Mouse (Mus musculus) frontal cortex, postnatal 36 days (tissue): ENCODE measurements around the gene Gm10188.
A peak's percentile ranks its signal among the peaks of the same experiment; 100 is the strongest.

Experiments used
- DNase-seq, 2 experiments: peaks; one replicate each; pipeline ENCODE4 v3.0.0; 2022; ENCODE audit warnings: low spot score in 2 of 2

Gene Gm10188

GRCm38 (mm10) chr1:132195100-132195499, 34.5 kb downstream of the Gm10188 start:
- DNase-seq, result no peak

DNA sequence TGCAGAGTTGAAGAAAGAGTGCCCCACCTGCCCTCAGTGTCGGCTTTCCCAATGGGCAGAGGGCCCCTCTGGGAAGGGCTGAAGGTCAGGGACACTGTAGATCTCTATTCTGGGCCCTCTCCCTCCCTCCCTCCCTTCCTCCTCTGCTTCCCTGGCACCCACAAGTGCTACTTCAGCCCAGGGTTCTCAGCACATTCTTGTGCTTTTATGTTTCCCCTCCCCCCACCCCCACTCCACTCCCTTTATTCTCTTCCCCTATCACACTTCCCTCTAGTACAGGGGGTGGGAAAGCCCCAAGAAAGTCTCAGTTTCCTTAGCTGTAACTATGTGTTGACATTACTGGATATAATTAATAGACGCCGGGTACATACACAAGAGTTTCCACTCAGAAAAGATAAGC, 34.9 kb downstream of the Gm10188 start:
- DNase-seq, result no peak

GRCm38 (mm10) chr1:132193806-132194205, 35.8 kb downstream of the Gm10188 start:
- DNase-seq, result no peak

DNA sequence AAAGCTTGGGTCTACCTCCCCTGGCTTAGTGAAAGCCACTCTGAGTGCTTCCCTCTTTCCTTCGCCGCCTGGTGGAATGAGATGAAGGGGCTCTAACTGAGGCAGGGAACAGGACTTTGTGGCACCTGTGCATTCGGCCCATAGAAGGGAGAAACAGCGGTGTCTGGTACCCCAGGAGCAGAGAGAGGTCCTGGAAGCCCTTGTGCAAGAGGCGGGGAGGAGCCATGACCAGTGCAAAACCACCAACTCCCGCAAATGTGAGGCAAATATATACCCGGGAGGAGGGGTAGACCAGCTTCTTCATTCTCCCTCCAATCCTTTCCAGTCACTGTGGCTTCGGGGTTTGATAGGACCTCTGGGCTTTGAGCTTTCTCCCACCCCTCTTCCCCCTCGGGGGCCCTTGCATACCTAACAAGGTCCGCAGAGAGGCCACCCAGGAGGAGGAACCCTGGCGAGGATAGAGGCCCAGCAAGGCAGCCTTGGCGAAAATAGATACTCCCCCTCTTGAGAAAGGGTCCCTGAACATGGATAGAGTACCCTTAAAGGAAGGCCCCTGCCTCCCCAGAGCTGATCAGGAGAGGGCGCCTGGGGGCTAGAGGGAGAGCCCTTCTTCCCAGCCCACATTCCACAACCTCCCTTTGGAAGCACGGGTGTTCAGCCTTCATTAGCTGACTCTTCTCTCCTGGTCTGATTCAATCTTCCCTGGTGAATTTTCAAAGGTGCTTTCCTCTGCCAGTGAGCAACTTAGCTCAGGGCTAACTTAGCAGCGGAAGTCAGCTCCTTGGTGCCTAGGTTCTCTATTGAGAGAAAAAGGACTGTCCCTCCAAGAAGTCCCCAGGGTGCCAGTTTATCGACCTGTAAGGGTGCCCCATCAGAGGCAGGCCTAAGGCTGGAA, 37.5 kb downstream of the Gm10188 start:
- no peak for DNase-seq

GRCm38 (mm10) chr1:132191093-132191785, 38.3 kb downstream of the Gm10188 start, which contains the start of the genes Lemd1 and AC124108.1:
Gene Lemd1 (plus strand): TSS chr1:132191431.
Gene AC124108.1 (plus strand): TSS chr1:132191457.
- DNase-seq, result no peak

DNA sequence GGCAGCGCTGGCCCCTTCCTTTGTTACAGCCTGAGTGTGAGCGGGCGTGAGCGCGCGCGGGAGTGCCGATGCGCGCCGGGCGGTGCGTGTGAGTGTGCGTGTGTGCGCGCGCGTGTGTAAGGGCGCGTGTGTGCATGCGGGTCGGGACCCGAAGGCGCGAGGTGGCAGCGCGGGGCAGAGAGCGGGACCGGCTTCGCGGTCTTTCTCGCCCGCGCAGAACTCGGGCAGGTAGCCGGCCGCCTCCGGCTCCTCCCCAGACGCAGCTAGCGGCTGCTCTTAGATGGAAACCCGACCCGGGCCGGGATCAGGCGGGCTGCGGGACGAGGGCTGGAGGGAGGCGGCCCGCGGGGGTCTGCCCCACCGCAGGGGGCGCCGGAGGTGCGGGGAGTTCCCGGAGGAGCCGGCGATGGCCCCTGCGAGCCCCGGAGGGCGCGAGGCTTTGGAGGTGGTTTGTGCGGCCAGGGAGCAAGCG, 38.9 kb downstream of the Gm10188 start:
- DNase-seq, result no peak

DNA sequence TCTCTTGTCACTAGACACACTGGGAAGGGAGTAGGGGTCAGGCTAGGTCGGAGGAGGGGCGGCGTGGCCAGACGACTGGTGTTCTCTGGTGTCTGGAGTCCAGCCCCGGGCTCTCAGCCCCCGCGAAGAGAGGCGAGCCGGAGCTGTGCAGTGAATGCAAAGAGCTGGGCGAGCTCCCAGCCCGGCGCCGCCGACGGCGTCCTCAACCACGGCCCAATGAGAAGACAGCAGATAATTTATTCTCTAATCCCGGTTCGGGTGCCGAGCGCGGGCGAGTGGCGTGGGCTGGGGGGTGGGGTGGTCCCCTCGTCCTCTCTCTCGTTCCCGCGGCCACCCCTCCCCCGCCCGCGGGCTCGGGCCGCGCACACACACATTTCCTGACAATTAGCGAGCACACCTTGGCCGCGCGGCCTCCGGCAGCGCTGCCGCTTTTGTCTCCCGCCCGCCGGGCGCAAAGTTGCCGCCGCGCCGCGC, 39.5 kb downstream of the Gm10188 start:
- peak in 1 of 2 experiments; percentile 73 for DNase-seq

- DNase-seq, result no peak
Observed at GRCm38 (mm10) chr1:132189231-132189630, 40.3 kb downstream of the Gm10188 start.

GRCm38 (mm10) chr1:132188442-132189066, 41.0 kb downstream of the Gm10188 start:
- DNase-seq, result no peak

GRCm38 (mm10) chr1:132186303-132186702, 43.3 kb downstream of the Gm10188 start:
- no peak for DNase-seq
